Mouse (Mus musculus) myocyte (in vitro differentiated cells): ENCODE measurements around the gene Uxt. TPM values are rescaled to one million over a fixed set of nuclear protein-coding genes. Genes with fewer than 3 reads are reported as not detected.

Source experiments
- H3K27me3 ChIP-seq: one replicate; pipeline ENCODE4 v1.6.1; 2011; ENCODE audit not compliant: control insufficient read depth, insufficient read depth, insufficient read length
- H3K36me3 ChIP-seq: one replicate; pipeline ENCODE4 v1.6.1; 2011; ENCODE audit not compliant: control insufficient read depth, insufficient read depth
- H3K4me2 ChIP-seq: one replicate; pipeline ENCODE4 v1.6.1; 2011; ENCODE audit warnings: low read depth, control low read depth
- H3K4me3 ChIP-seq: one replicate; pipeline ENCODE4 v1.5.1; 2011; ENCODE audit warnings: mild to moderate bottlenecking, control low read depth, moderate library complexity
- H3K79me2 ChIP-seq: one replicate; pipeline ENCODE4 v1.6.1; 2011; ENCODE audit not compliant: control insufficient read depth, insufficient read depth
- H3ac ChIP-seq: one replicate; pipeline ENCODE4 v1.6.1; 2011; ENCODE audit not compliant: control insufficient read depth, insufficient read length
- CEBPB ChIP-seq: IDR thresholded peaks from 2 replicates; pipeline ENCODE4 v1.6.1; 2011; ENCODE audit warnings: mild to moderate bottlenecking, moderate library complexity; ENCODE audit not compliant: poor library complexity, insufficient read depth, severe bottlenecking
- E2F4 ChIP-seq: IDR thresholded peaks from one replicate; pipeline ENCODE4 v1.6.1; 2011; ENCODE audit warnings: mild to moderate bottlenecking, control low read depth, moderate library complexity; ENCODE audit not compliant: insufficient read depth
- MAX ChIP-seq: IDR thresholded peaks from one replicate; pipeline ENCODE4 v1.6.1; 2011; ENCODE audit warnings: low read depth, mild to moderate bottlenecking, control low read depth
- MYOD1 ChIP-seq, 3 experiments: IDR thresholded peaks; one replicate each; pipeline ENCODE4 v1.6.1; 2011; ENCODE audit warnings: control low read depth in 2 of 3, low read depth in 2 of 3, mild to moderate bottlenecking in 2 of 3, moderate library complexity in 1 of 3; ENCODE audit not compliant: insufficient read length in 2 of 3, control insufficient read depth in 1 of 3
- MYOG ChIP-seq, 3 experiments: IDR thresholded peaks; one replicate each; pipeline ENCODE4 v1.6.1; 2011; ENCODE audit warnings: control low read depth in 2 of 3, low read depth in 2 of 3, mild to moderate bottlenecking in 2 of 3; ENCODE audit not compliant: insufficient read length in 2 of 3, control insufficient read depth in 1 of 3, insufficient read depth in 1 of 3
- POLR2A ChIP-seq: IDR thresholded peaks from one replicate; pipeline ENCODE4 v1.6.1; 2011; ENCODE audit warnings: low read depth, mild to moderate bottlenecking, control low read depth, moderate library complexity; ENCODE audit not compliant: insufficient read length
- POLR2AphosphoS2 ChIP-seq: IDR thresholded peaks from one replicate; pipeline ENCODE4 v1.6.1; 2011; ENCODE audit warnings: low read depth, control low read depth; ENCODE audit not compliant: insufficient read length
- REST ChIP-seq: IDR thresholded peaks from one replicate; pipeline ENCODE4 v1.6.1; 2011; ENCODE audit warnings: mild to moderate bottlenecking, control low read depth, moderate library complexity; ENCODE audit not compliant: insufficient read depth, insufficient read length
- SRF ChIP-seq: IDR thresholded peaks from one replicate; pipeline ENCODE4 v1.6.1; 2011; ENCODE audit warnings: low read depth; ENCODE audit not compliant: control insufficient read depth, insufficient read length
- TCF12 ChIP-seq: IDR thresholded peaks from one replicate; pipeline ENCODE4 v1.6.1; 2011; ENCODE audit warnings: mild to moderate bottlenecking, control low read depth; ENCODE audit not compliant: poor library complexity, insufficient read depth, severe bottlenecking
- TCF3 ChIP-seq: IDR thresholded peaks from one replicate; pipeline ENCODE4 v1.6.1; 2011; ENCODE audit warnings: low read depth, control low read depth; ENCODE audit not compliant: insufficient read length
- USF1 ChIP-seq: IDR thresholded peaks from one replicate; pipeline ENCODE4 v1.6.1; 2011; ENCODE audit warnings: low read depth, mild to moderate bottlenecking, control low read depth, moderate library complexity
- polyA plus RNA-seq: library from polyadenylated mRNA; unstranded; fragments of >200 nt; fragmentation: generic; extraction: Trizol; gene quantifications from one replicate; pipeline ENCODE4 v1.2.1, GENCODE M21; 2012; ENCODE audit warnings: missing spikeins

Uxt gene
- polyA plus RNA-seq, 1 experiment, result 57.6 TPM

- no peaks in the 10 kb centered on the region for H3K27me3 ChIP-seq
- peak overlapping the region; percentile 21 for H3K4me3 ChIP-seq
- no peaks in the 10 kb centered on the region for H3K79me2 ChIP-seq
- H3ac ChIP-seq, result no peak overlapping the region
- TF ChIP-seq TCF12 (no peak), MYOD1 (IDR thresholded peaks at IDR 0.05; ENCODE audit: control insufficient read depth in 1 of 3, insufficient read length in 2 of 3, low read depth in 2 of 3) (no peak), CEBPB (no peak), POLR2A (no peak), MYOG (IDR thresholded peaks at IDR 0.05; ENCODE audit: control insufficient read depth in 1 of 3, insufficient read depth in 1 of 3, insufficient read length in 2 of 3, low read depth in 2 of 3) (no peak), USF1 (no peak), POLR2AphosphoS2 (no peak), MAX (no peak), TCF3 (no peak), SRF (no peak), E2F4 (no peak), REST (no peak)
- no peaks in the 10 kb centered on the region for H3K36me3 ChIP-seq
- peak overlapping the region; percentile 64 for H3K4me2 ChIP-seq
Observed at GRCm38 (mm10) chrX:20921366-20921765, 40.5 kb downstream of the Uxt start.

GRCm38 (mm10) chrX:20920844-20921364, 40.9 kb downstream of the Uxt start, which contains the start of gene Syn1:
TSS of gene Syn1 (minus strand) at chrX:20921004.
- no peak within 1 kb of the TSS for H3ac ChIP-seq
- no peaks in the 10 kb centered on the region for H3K27me3 ChIP-seq
- H3K36me3 ChIP-seq, result no peaks in the 10 kb centered on the region
- TF ChIP-seq TCF3, result no peak
- peak in 1 of 3 experiments; percentile 3 for TF ChIP-seq MYOG (IDR thresholded peaks at IDR 0.05; ENCODE audit: control insufficient read depth in 1 of 3, insufficient read depth in 1 of 3, insufficient read length in 2 of 3, low read depth in 2 of 3)
- TF ChIP-seq POLR2AphosphoS2, result peak; percentile 55
- no peak for TF ChIP-seq USF1
- peak; percentile 69 for TF ChIP-seq POLR2A
- peak; percentile 90 for TF ChIP-seq REST
- peak within 1 kb of the TSS; percentile 64 for H3K4me2 ChIP-seq
- no peaks in the 10 kb centered on the region for H3K79me2 ChIP-seq
- H3K4me3 ChIP-seq, result peak within 1 kb of the TSS; percentile 21

- Histone ChIP-seq H3K79me2 (no peaks in the 10 kb centered on the region), H3ac (no peak overlapping the region), H3K27me3 (no peaks in the 10 kb centered on the region), H3K4me2 (peak overlapping the region; percentile 64), H3K4me3 (peak overlapping the region; percentile 21), H3K36me3 (no peaks in the 10 kb centered on the region)
- TF ChIP-seq MAX (no peak), MYOG (IDR thresholded peaks at IDR 0.05; ENCODE audit: control insufficient read depth in 1 of 3, insufficient read depth in 1 of 3, insufficient read length in 2 of 3, low read depth in 2 of 3) (peak in 1 of 3 experiments; percentile 28), SRF (no peak), MYOD1 (IDR thresholded peaks at IDR 0.05; ENCODE audit: control insufficient read depth in 1 of 3, insufficient read length in 2 of 3, low read depth in 2 of 3) (peak in 1 of 3 experiments; percentile 1), POLR2A (no peak), POLR2AphosphoS2 (no peak)
Observed at GRCm38 (mm10) chrX:20920249-20920843, 41.5 kb downstream of the Uxt start.

DNA sequence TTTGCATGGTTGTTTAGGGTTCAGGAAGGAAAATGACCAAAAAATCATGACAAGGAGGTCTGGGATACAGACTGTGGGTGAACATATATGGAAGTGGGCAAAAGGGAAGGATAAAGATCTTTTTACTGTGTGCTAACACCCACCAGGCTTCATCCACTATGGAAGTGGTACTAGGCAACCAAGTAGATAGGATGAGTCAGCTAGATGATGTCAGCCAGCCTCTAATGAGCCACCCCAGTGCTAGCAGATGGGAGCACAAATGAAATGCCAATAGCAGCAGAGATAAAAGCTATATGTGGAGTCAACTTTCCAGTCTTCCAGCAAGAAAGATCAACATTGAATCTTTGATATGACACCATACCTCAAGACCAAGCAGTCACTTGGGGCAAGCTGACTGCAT, 46.7 kb downstream of the Uxt start:
- Histone ChIP-seq H3K79me2 (no peaks in the 10 kb centered on the region), H3ac (no peak overlapping the region), H3K36me3 (no peaks in the 10 kb centered on the region), H3K27me3 (no peaks in the 10 kb centered on the region), H3K4me3 (no peak overlapping the region), H3K4me2 (peak overlapping the region; percentile 32)
- TF ChIP-seq POLR2A (no peak), REST (no peak), USF1 (no peak), POLR2AphosphoS2 (no peak), E2F4 (no peak), MAX (no peak), MYOD1 (IDR thresholded peaks at IDR 0.05; ENCODE audit: control insufficient read depth in 1 of 3, insufficient read length in 2 of 3, low read depth in 2 of 3) (no peak), SRF (no peak), MYOG (IDR thresholded peaks at IDR 0.05; ENCODE audit: control insufficient read depth in 1 of 3, insufficient read depth in 1 of 3, insufficient read length in 2 of 3, low read depth in 2 of 3) (no peak), CEBPB (no peak), TCF12 (no peak), TCF3 (no peak)

DNA sequence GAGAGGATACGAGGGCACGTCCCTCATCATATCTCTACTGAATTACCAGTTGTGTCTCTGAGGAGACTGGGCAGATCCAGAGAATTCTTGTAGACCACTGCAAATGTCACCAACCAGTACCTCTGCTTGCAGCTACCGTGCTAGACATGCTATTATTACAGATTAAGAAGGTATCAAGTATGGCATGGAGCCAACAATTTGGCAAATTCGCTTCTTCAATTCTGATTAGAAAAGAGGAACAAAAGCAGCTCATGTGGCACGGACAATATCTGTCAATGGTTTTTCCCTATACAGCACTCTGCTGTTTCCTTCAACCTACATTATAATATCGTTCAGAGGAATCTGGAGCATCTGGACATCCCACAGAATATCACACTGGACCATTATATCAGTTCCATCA, 48.1 kb downstream of the Uxt start:
- no peaks in the 10 kb centered on the region for H3K27me3 ChIP-seq
- H3K4me2 ChIP-seq, result no peak overlapping the region
- H3K36me3 ChIP-seq, result no peaks in the 10 kb centered on the region
- no peak for TF ChIP-seq TCF3
- no peak for TF ChIP-seq CEBPB
- TF ChIP-seq USF1, result no peak
- TF ChIP-seq MAX, result no peak
- no peak for TF ChIP-seq REST
- TF ChIP-seq SRF, result no peak
- no peak for TF ChIP-seq POLR2AphosphoS2
- TF ChIP-seq MYOD1 (IDR thresholded peaks at IDR 0.05; ENCODE audit: control insufficient read depth in 1 of 3, insufficient read length in 2 of 3, low read depth in 2 of 3), result no peak
- TF ChIP-seq E2F4, result no peak
- TF ChIP-seq POLR2A, result no peak
- no peak for TF ChIP-seq TCF12
- TF ChIP-seq MYOG (IDR thresholded peaks at IDR 0.05; ENCODE audit: control insufficient read depth in 1 of 3, insufficient read depth in 1 of 3, insufficient read length in 2 of 3, low read depth in 2 of 3), result no peak
- H3K4me3 ChIP-seq, result no peak overlapping the region
- no peaks in the 10 kb centered on the region for H3K79me2 ChIP-seq
- H3ac ChIP-seq, result no peak overlapping the region
